Mouse (Mus musculus): ENCODE results near the gene Atg101. TPM values are rescaled to one million over a fixed set of nuclear protein-coding genes. Genes with fewer than 3 reads are reported as not detected.

The Atg101 gene
- polyA plus RNA-seq, 1 experiment from 2014 or later = 19.7 TPM

DNA sequence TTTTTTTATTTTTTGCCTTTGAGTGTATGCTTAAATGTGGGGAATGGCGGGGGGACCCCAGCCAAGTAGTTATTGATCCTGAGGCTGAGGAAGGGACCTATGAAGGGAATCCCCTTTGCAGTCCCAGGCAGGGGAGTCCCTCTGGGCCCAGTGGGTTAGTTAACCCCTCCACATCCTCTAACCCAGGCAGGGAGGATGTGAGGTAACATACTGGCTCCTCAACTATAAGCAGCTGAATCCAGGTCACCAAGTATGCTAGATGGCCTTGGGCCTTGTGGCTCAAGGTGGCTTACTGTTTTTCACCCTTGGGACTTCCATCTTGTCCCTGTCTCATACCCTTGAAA, 36.9 kb upstream of the Atg101 start:
- 90% methylated on average over 1 of the region's 1 CpGs for WGBS (ENCODE audit: missing documents)
- H3K27ac ChIP-seq = peak overlapping the region; percentile 56
- no peaks in the 10 kb centered on the region for H3K36me3 ChIP-seq (ENCODE audit: inconsistent target)
- H3K4me3 ChIP-seq (ENCODE audit: inconsistent target) = no peak overlapping the region
- H3K79me2 ChIP-seq (ENCODE audit: inconsistent target) = no peaks in the 10 kb centered on the region

DNA sequence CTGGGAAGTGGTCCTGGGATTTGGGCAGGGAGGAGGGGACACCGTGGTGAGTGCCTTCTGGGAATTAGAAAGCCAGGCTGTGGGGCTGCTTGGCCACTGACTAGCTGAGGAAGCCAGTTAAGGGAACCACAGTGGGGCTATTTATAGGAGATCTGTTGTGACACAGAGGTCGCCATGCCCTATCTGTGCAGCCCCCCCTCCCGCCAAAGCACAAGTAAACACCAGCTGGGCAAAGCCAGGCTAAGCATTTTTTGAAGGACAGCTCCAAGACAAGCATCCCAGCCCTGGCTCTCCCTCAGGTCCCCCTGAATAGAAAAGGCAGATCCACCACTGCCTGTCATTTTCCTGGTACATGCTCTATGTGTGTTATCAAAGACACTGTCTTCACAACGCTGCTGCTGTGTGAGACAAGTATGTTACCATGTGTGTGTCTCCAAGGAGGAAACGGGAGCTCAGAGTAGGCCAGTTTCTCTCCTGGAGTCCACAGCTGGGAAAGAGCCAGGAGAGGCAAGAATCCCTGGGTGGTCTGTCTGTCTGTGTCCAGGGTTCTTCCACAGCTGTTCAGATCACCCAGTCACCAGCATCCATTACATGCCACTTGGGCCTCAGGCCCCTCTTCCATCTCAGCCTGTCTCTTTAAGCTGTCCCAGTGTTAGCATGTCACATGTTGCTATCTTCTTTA, 35.9 kb upstream of the Atg101 start:
- H3K27ac ChIP-seq = peak overlapping the region; percentile 19; the same call in 1 of the 2 replicates
- WGBS (ENCODE audit: missing documents) = 25% methylated on average over 5 of the region's 5 CpGs
- H3K36me3 ChIP-seq (ENCODE audit: inconsistent target) = no peaks in the 10 kb centered on the region
- no peaks in the 10 kb centered on the region for H3K79me2 ChIP-seq (ENCODE audit: inconsistent target)
- H3K4me3 ChIP-seq (ENCODE audit: inconsistent target) = no peak overlapping the region

DNA sequence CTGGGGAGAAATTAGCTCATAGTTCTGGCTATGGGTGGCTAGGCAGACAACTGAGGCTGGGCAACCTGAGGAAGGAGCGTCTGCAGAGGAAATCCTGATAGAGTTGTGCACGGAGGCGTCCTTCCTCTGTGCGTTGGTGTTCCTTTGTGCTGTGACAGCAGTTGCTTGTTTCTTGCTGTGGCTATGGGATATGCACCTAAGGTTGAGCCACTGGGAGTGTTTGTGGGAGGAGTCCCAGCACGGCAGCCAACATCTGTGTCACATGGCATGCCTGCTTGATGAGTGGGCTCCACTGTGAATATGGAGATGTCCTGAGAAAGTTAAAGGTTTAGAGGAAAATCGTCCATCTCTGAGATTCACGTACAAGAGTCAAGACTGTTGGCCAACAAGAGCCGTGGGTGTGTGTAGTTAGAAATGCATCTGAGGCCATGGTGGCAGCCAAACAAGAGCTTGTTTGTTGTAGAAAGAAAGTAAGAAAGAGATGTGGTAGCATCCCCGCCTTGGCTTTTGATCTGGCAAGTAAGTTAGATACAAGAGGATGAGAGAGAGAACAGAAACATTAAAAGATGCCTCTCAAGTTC, 33.8 kb upstream of the Atg101 start:
- 74% methylated on average over 9 of the region's 9 CpGs for WGBS (ENCODE audit: missing documents)
- no peak overlapping the region for H3K4me3 ChIP-seq (ENCODE audit: inconsistent target)

GRCm38 (mm10) chr15:101251930-101252329, 32.1 kb upstream of the Atg101 start:
- Histone ChIP-seq H3K79me2 (ENCODE audit: inconsistent target) (no peaks in the 10 kb centered on the region), H3K36me3 (ENCODE audit: inconsistent target) (no peaks in the 10 kb centered on the region), H3K4me3 (ENCODE audit: inconsistent target) (no peak overlapping the region), H3K27ac (peak overlapping the region; percentile 10; the same call in 1 of the 2 replicates)
- 99% methylated on average over 5 of the region's 5 CpGs for WGBS (ENCODE audit: missing documents)

More for the DNA sequence above, 33.8 kb upstream of the Atg101 start:
- Histone ChIP-seq H3K36me3 (ENCODE audit: inconsistent target) (no peaks in the 10 kb centered on the region), H3K79me2 (ENCODE audit: inconsistent target) (no peaks in the 10 kb centered on the region), H3K27ac (no peak overlapping the region)

DNA sequence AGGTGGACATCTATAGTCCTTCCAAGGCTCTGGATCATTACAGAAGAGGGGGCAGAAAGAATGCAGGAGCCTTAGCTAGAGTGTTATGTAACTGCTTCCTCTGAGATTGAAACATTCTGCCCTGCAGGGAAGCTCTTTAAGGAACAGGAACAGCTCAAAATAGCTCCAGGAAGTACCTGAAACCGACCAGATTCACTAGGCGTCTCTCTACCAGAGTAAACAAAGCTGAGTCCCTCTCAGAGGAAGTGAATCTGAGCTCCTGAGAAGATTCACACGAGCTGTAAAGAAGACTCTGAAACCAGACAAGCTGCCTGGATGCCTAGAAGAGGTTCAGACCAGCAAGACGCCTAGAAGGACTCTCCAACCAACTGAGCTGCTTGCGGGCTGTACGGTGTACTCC, 31.5 kb upstream of the Atg101 start:
- Histone ChIP-seq H3K4me3 (ENCODE audit: inconsistent target) (no peak overlapping the region), H3K79me2 (ENCODE audit: inconsistent target) (no peaks in the 10 kb centered on the region), H3K36me3 (ENCODE audit: inconsistent target) (no peaks in the 10 kb centered on the region), H3K27ac (peak overlapping the region; percentile 10; the same call in 1 of the 2 replicates)
- 52% methylated on average over 6 of the region's 6 CpGs for WGBS (ENCODE audit: missing documents)

DNA sequence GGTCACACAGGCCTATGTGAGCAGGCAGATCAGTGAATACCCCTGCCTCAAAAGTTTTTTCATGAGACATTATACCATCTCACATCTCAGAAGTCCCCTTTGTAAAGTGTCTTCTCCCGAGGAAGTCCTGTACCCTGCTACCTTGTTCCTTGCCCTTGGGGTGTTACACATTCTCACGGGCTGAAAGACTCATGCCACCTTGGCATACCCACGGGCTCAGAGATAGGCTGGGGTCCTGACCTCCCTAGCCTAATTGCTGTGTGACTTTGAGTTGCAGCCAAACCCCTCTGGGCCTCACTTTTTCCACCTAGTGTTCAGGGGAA, 30.5 kb upstream of the Atg101 start:
- H3K79me2 ChIP-seq (ENCODE audit: inconsistent target) = no peaks in the 10 kb centered on the region
- no peak overlapping the region for H3K27ac ChIP-seq
- H3K4me3 ChIP-seq (ENCODE audit: inconsistent target) = peak overlapping the region; percentile 11; the same call in 1 of the 2 replicates
- WGBS (ENCODE audit: missing documents) = 54% methylated on average over 3 of the region's 3 CpGs
- H3K36me3 ChIP-seq (ENCODE audit: inconsistent target) = no peaks in the 10 kb centered on the region

DNA sequence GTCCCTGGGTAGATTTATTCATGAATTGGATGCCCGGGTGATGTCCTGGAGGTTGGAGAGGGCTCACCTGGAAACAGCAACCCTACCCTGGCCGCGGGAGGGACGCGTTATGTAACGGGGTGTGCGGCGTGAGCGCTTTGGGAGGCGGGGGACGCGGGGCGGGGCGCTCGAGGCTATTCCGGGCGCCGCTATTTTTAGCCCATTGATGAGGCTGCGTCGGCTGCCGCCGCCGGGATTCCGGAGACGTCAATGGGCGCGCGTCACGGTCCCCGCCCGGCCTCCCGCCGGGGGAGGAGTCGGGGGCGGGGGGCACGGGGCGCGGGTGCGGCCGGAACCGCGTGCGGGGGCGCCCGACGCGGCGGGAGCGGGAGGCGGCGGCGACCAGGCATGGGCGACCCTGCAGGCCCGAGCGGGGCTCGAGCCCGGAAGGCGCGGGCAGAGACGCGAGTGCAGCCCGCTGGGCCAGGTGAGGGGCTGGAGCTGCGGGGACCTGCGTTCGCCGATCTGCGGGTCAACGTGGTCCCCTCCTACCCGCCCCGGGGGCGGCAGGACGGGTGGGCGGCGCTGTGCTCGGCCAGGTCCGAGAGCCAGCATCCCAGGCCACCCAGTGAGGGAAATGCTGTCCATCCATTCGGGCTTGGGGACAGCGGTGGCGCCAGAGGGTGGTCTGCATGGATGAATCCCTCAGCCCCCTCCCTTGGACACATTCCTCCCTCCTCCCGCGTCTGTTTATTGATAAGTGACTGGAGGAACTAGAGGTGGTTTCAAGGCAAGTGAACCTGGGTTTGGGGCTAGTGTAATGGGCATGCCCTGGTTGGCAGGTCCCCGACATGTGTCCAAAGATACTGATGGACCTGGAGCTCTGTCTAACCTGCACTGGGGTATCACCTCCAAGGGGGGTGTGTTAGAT, 29.9 kb upstream of the Atg101 start, which contains the start of gene Nr4a1:
Gene Nr4a1, plus strand, starts transcription at position 384 of the 910 bp plus-strand sequence.
- H3K36me3 ChIP-seq (ENCODE audit: inconsistent target) = no peaks in the 10 kb centered on the region
- no peak within 1 kb of the TSS for H3K27ac ChIP-seq
- H3K4me3 ChIP-seq (ENCODE audit: inconsistent target) = peak within 1 kb of the TSS; percentile 11; the same call in 1 of the 2 replicates
- 9% methylated on average over 71 of the region's 82 CpGs for WGBS (ENCODE audit: missing documents)
- H3K79me2 ChIP-seq (ENCODE audit: inconsistent target) = no peaks in the 10 kb centered on the region

GRCm38 (mm10) chr15:101255842-101256462, 28.1 kb upstream of the Atg101 start:
- Histone ChIP-seq H3K4me3 (ENCODE audit: inconsistent target) (no peak overlapping the region), H3K79me2 (ENCODE audit: inconsistent target) (no peaks in the 10 kb centered on the region), H3K27ac (no peak overlapping the region), H3K36me3 (ENCODE audit: inconsistent target) (no peaks in the 10 kb centered on the region)
- WGBS (ENCODE audit: missing documents) = 46% methylated on average over 7 of the region's 7 CpGs

- Histone ChIP-seq H3K36me3 (ENCODE audit: inconsistent target) (no peaks in the 10 kb centered on the region), H3K79me2 (ENCODE audit: inconsistent target) (no peaks in the 10 kb centered on the region), H3K27ac (no peak overlapping the region), H3K4me3 (ENCODE audit: inconsistent target) (no peak overlapping the region)
- WGBS (ENCODE audit: missing documents) = 71% methylated on average over 13 of the region's 14 CpGs
Observed at GRCm38 (mm10) chr15:101256463-101257206, 27.4 kb upstream of the Atg101 start.

- no peak overlapping the region for H3K4me3 ChIP-seq (ENCODE audit: inconsistent target)
- no peaks in the 10 kb centered on the region for H3K36me3 ChIP-seq (ENCODE audit: inconsistent target)
- no peaks in the 10 kb centered on the region for H3K79me2 ChIP-seq (ENCODE audit: inconsistent target)
- no peak overlapping the region for H3K27ac ChIP-seq
- WGBS (ENCODE audit: missing documents) = 43% methylated on average over 11 of the region's 11 CpGs
Observed at GRCm38 (mm10) chr15:101258420-101258819, 25.7 kb upstream of the Atg101 start.

DNA sequence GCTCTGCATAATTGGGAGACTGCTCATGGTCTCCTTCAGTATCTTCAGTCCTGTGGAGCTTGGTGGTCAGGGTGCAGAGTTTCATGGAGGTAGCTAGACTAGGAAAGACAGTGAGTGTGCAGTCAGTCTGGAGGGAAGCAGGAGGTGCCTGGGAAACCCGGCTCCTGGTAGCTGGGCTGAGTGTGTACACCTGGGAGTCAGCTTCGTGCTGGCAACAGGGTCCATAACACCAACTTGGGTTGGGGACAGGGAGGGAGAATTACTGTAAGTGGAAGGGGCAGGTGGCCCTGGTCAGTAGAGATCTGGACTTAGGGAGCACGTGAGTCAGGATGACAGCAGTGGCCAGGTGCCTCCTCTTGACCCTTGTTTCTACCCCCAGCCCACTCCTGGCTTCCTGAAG, 24.1 kb upstream of the Atg101 start:
- WGBS (ENCODE audit: missing documents) = 91% methylated on average over 3 of the region's 3 CpGs
- H3K27ac ChIP-seq = no peak overlapping the region
- no peak overlapping the region for H3K4me3 ChIP-seq (ENCODE audit: inconsistent target)
- no peaks in the 10 kb centered on the region for H3K36me3 ChIP-seq (ENCODE audit: inconsistent target)
- H3K79me2 ChIP-seq (ENCODE audit: inconsistent target) = no peaks in the 10 kb centered on the region

DNA sequence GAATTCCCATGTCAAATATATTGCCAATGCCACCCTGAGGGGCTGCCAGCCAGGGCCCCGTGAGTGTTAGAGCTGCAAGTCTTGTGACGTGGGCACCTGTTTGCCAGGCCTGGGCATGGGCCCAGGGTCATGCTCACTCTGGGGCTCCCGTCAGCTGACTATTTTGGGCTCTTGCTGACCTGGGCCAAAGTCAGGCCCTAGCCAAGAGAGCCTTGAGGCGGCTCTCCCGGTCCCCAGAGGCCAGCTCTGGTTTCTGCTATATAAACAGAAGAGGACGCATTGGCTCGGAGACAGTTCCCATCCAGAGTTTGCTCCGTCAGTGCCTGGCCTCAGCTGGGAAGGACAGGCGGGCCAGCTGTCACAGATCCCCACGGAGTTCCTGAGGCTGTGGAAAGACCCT, 23.7 kb upstream of the Atg101 start:
- no peaks in the 10 kb centered on the region for H3K36me3 ChIP-seq (ENCODE audit: inconsistent target)
- no peaks in the 10 kb centered on the region for H3K79me2 ChIP-seq (ENCODE audit: inconsistent target)
- H3K4me3 ChIP-seq (ENCODE audit: inconsistent target) = no peak overlapping the region
- 93% methylated on average over 10 of the region's 10 CpGs for WGBS (ENCODE audit: missing documents)
- no peak overlapping the region for H3K27ac ChIP-seq

- WGBS (ENCODE audit: missing documents) = 61% methylated on average over 13 of the region's 13 CpGs
- Histone ChIP-seq H3K79me2 (ENCODE audit: inconsistent target) (no peaks in the 10 kb centered on the region), H3K36me3 (ENCODE audit: inconsistent target) (no peaks in the 10 kb centered on the region), H3K27ac (no peak overlapping the region), H3K4me3 (ENCODE audit: inconsistent target) (no peak overlapping the region)
Observed at GRCm38 (mm10) chr15:101260874-101261622, 23.0 kb upstream of the Atg101 start.

All from macrophage (primary cell).